Mouse (Mus musculus): ENCODE results near the gene Il16.

The Il16 gene

GRCm38 (mm10) chr7:83599913-83600286, 145.6 kb downstream of the Il16 start:
- DNase-seq: peak; percentile 40 to 63

DNA sequence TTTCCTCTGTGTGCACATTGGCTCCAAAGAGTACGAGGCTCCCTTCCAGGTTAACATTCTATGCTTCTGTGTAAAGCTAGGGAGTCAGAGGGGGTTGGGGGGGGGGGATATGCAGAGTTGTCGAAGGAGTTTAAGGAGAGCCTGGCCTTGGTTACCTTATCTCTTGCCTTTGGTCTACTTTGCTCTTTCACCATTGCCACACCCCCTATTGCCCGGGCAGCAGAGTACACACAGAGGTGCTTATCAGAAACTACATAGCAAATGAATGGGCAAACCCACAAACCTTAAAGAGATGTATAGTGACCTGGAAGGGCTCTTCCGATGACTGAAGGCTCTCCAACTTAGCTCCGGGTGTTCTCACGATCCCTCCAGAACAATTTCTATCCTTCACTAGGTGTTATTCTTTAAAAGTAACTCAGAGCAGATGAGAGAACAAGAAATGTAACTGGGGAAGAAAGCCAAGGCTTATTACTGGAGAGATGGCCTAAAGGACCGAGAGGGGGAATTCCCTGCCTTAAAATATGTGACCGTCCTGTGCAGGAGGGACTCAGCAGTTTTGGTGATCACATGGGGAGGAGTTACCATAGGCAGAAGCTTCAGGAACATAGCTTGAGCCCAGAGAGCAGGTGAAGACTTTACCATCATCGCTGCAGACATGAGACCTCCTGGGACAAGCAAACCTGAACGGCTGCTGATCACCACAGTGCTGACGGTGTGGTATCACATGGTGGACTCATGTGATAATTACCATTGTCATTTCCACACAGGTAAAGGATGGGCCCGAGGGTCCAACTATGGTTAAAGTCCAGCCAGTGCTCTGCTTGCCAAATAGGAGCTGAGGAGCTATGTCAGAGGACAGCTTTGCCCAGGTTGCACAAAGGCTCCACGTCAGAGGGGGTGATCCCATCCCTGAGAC, 146.3 kb downstream of the Il16 start:
- no peak for DNase-seq

- no peak for DNase-seq
Observed at GRCm38 (mm10) chr7:83597063-83597462, 148.5 kb downstream of the Il16 start.

- DNase-seq: no peak
Observed at GRCm38 (mm10) chr7:83594056-83594455, 151.5 kb downstream of the Il16 start.
